Mouse (Mus musculus): ENCODE measurements at regions not wholly inside any gene's neighbourhood (a gene's known extent, or its start where the extent isn't known, plus 50 kb on each side); places are given as distances from the start of the nearest gene placed in this dataset.

DNA sequence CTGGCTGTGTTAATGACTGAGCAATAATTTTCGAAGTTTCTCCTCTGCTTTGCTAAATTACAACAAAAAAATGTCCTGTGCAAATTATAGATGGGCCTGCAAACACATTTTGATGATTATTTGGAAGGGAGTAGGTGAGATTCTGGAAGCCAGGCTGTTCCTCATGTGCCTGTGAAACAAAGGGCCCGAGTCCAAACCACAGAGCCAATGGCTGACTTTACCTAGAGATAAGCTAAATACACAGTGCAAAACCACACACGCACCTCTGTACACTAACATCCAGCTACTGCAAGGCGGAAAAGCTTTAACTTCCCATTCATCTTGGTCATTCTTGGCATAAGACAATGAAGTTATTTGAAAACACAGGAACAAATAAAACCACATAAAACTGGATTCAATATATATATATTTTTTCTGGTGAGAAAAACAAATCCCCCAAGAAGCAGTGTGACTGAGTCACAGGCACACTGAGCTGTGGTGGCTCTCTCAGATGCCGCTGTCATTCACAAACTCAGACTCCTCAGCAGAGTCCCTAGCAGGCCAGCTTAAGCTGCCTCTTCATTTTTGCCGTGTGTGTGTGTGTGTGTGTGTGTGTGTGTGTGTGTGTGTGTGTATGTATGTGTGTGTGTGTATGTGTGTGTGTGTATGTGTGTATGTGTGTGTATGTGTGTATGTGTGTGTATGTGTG, 312.8 kb downstream of the Etnk1 start:
- TF ChIP-seq CTCF (IDR thresholded peaks at IDR 0.05; ENCODE audit: control insufficient read depth, insufficient read depth, insufficient read length) (no peak), MAX (IDR thresholded peaks at IDR 0.05) (no peak), MYOG (IDR thresholded peaks at IDR 0.05; ENCODE audit: control insufficient read depth, extremely low read depth, insufficient read length) (no peak), USF1 (IDR thresholded peaks at IDR 0.05; ENCODE audit: low read depth) (no peak), CEBPB (IDR thresholded peaks at IDR 0.05; ENCODE audit: low read depth) (no peak), MYOD1 (IDR thresholded peaks at IDR 0.05; ENCODE audit: control insufficient read depth, insufficient read length, low read depth) (peak; percentile 90), FOSL1 (IDR thresholded peaks at IDR 0.05; ENCODE audit: insufficient read depth, low read length, poor library complexity, severe bottlenecking) (no peak)
